Mouse (Mus musculus) layer of hippocampus, postnatal 25 days (tissue): Measurements from ENCODE around the gene Dynll1. TPM values are rescaled to one million over a fixed set of nuclear protein-coding genes. Genes with fewer than 3 reads are reported as not detected.

Experiments used
- DNase-seq, 2 experiments: peaks; one replicate each; pipeline ENCODE4 v3.0.0; 2022; ENCODE audit warnings: mixed read lengths in 2 of 2, low spot score in 1 of 2; ENCODE audit errors: extremely low spot score in 1 of 2
- total RNA-seq, 2 experiments: library from RNA; stranded (reverse); gene quantifications; 2 replicates each; pipeline ENCODE4 v1.2.3; 2021

The Dynll1 gene
- 100 to 1,000 TPM; 799 to 873 TPM for total RNA-seq

- peak; percentile 100 for DNase-seq
These were observed at the start of gene Dynll1 for GRCm38 (mm10) chr5:115300792-115301614. Gene Dynll1, minus strand, starts transcription at chr5:115300999.

DNA sequence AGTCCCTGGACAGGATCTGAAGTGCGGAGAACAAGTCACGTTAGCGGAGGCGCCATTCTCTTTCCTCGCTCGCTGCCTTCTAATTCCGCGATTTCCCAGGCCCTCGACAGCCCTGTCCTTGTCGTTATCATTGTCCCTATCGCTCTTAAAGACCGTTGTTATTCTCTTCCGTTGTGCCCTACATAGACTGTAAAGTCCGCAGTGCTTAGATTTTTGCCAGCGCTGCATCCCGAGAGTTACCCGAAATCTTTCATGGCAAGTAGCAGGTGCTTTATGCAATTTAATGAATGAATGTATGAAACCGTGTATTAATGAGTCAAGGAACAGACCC is 48.4 kb upstream of the Dynll1 start:
- DNase-seq: no peak

DNA sequence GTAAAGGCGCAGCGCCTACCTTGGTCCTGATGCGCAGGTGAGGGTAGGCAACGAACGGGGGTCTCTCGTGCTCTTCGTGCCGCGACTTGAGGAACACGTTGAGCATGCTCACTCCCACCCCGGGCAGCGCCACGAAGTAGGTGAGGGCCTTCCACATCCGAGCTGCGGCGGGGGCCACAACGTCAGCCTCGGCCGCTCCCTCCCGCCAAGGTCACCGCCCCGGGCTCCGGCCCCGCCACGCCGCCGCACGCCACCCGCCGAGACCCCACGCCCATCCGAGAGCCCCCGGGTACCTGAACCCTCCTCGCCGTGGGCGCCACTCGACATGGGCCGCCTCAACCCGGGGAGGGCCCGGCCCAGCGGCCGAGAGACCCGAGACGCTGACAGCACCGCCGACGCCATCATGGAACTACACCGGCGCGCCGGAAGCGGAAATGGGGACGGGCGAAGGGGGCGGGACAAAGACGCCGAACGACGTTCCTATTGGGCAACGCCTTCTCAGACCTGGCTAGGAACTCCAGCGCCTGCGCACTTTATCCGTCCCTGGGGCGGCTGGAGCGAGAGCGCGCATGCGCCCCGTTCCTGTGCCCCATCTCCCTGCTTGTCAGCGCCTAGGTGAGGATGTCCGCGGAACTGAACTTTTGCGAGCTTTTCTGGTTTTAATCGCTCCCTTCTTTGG is 47.9 kb upstream of the Dynll1 start, which contains the start of gene Cox6a1:
Cox6a1 (minus strand) TSS at position 436 of the 679 bp plus-strand sequence.
- peak; percentile 95 to 98 for DNase-seq

- DNase-seq: peak; percentile 67 to 83
These were observed 46.8 kb upstream of the Dynll1 start for GRCm38 (mm10) chr5:115347564-115347963.

- no peak for DNase-seq
These were observed 40.7 kb upstream of the Dynll1 start for GRCm38 (mm10) chr5:115341314-115342165.

GRCm38 (mm10) chr5:115340577-115341313 is 39.9 kb upstream of the Dynll1 start, which contains the start of the genes Gatc and Triap1:
Gene Gatc, minus strand, starts transcription at chr5:115341178.
Gene Triap1, plus strand, starts transcription at chr5:115341225.
- peak; percentile 92 to 95 for DNase-seq

GRCm38 (mm10) chr5:115340007-115340406 is 39.2 kb upstream of the Dynll1 start:
- DNase-seq: no peak

- no peak for DNase-seq
These were observed 32.8 kb upstream of the Dynll1 start for GRCm38 (mm10) chr5:115333626-115334025.

- DNase-seq: no peak
These were observed 30.2 kb upstream of the Dynll1 start for GRCm38 (mm10) chr5:115330955-115331354.

- peak; percentile 31 to 41 for DNase-seq
These were observed 27.1 kb upstream of the Dynll1 start for GRCm38 (mm10) chr5:115327610-115328548.

- peak; percentile 92 to 95 for DNase-seq
These were observed 26.2 kb upstream of the Dynll1 start, which contains the start of gene Srsf9 for GRCm38 (mm10) chr5:115326875-115327609. Gene Srsf9, plus strand, starts transcription at chr5:115327177.

GRCm38 (mm10) chr5:115326256-115326831 is 25.5 kb upstream of the Dynll1 start:
- no peak for DNase-seq

GRCm38 (mm10) chr5:115319004-115319940 is 18.5 kb upstream of the Dynll1 start:
- DNase-seq: peak; percentile 31 to 50

DNA sequence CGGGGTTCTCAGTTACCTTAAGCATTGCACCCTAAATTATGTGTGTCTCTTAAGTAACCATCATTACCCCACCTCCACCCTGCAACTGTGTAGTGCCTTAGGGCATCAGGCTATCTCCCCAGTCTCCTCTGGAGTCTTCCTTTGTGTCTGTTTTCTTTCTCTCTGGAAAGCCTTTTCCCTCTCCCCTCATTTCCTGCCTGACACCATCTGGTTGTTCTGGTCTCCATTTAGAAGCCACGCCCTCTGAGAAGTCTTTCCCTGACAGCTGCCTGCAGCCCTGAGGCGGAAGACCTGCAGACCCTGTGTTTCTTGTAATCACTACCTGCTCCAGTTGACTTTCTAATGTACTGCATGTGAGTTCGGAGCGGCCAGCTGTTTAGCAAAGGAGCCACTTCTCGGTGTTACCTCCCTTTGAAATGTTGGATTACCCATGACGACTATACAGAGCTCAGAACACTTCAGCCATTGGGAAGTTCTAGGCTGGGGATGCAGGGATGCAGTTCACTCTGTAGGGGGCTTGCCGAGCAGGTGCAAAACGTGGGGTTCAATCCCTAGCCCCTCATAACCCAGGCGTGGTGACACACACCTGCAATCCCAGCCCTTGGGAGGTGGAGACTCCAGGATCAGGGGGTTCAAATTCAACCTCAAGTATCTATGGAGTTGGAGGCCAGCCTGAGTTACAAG is 17.0 kb upstream of the Dynll1 start:
- no peak for DNase-seq

- DNase-seq: no peak
These were observed 16.3 kb upstream of the Dynll1 start for GRCm38 (mm10) chr5:115316968-115317644.

DNA sequence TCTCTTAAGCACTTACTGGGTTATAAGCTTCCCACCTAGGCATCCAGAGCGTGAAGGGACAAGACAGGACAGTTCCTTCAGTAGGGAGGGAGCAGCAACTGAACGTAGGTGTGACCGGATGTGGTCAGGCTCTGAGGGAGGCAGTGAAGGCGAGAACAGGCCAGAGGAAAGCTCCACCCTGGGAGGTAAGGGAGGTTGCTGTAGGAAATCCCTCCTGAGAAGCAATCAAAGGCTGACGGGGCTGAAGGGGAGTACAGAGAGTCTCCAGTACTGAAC is 12.8 kb upstream of the Dynll1 start:
- no peak for DNase-seq
